Mouse (Mus musculus): ENCODE results near the gene Zcwpw1. TPM values are rescaled to one million over a fixed set of nuclear protein-coding genes. Genes with fewer than 3 reads are reported as not detected.

The Zcwpw1 gene
- polyA plus RNA-seq, 1 experiment from 2014 or later = 12.5 TPM

DNA sequence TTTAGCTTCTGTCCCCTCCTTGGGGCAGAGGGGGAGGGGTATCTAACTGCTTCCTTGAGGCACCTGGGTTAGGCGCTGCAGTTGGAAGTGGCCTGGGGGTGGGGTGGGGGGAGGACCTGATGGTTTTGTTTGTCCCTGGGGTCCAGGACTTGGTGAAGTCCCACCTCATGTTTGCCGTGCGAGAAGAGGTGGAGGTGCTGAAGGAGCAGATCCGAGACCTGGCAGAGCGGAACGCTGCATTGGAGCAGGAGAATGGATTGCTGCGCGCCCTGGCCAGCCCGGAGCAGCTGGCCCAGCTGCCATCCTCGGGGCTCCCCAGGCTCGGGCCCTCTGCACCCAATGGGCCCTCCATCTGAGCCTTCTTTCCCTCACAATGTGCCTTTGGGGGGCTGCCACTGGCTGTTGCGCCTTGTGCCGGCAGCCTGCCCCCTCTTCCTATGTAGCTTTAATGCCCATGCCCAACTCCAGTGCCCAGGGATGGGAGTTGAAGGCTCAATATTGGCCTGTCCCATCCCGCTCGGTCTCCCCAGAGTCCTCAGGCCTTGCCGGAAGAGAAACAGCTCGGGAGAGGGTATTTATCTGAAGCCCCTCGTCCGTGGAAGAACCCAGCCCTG lies 28.6 kb upstream of the Zcwpw1 start:
- WGBS = 89% methylated on average over 19 of the region's 19 CpGs
- H3K9me3 ChIP-seq = no peaks in the 10 kb centered on the region
- H3K27me3 ChIP-seq (ENCODE audit: insufficient read depth, poor library complexity, severe bottlenecking) = no peaks in the 10 kb centered on the region
- no peak for DNase-seq (ENCODE audit: low spot score)
- no peak overlapping the region for H3K4me3 ChIP-seq
- peaks cover 37% of the 10 kb centered on the region for H3K4me1 ChIP-seq
- no peak overlapping the region for H3K27ac ChIP-seq
- peaks cover 59% of the 10 kb centered on the region for H3K36me3 ChIP-seq

DNA sequence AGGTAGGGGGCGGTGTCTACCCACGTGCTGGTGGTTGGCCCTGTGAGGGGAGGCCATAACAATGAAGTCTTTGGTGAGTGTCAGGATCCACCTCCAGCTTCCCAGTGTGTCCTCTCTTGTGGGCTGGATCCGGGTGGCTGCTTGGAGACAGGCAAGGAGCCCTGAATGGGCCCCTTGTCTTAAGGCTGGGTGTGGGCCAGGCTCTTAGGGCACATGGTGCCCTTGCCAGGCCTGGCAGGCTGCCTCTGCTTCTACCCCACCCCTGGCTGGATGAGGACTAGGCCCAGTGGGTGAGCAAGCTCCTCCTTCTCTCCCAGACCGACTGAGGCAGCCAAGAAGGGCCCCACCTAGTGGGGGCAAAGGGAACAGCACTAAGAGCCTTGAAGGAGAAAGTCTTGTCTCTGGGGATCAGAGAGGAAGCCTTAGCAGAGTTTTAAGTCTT lies 27.6 kb upstream of the Zcwpw1 start:
- DNase-seq (ENCODE audit: low spot score) = peak; percentile 88
- H3K27ac ChIP-seq = no peak overlapping the region; the same call in 1 of the 2 replicates
- H3K4me3 ChIP-seq = no peak overlapping the region
- H3K27me3 ChIP-seq (ENCODE audit: insufficient read depth, poor library complexity, severe bottlenecking) = no peaks in the 10 kb centered on the region
- H3K36me3 ChIP-seq = peaks cover 54% of the 10 kb centered on the region
- no peaks in the 10 kb centered on the region for H3K9me3 ChIP-seq
- WGBS = 41% methylated on average over 4 of the region's 4 CpGs
- H3K4me1 ChIP-seq = peaks cover 35% of the 10 kb centered on the region

DNA sequence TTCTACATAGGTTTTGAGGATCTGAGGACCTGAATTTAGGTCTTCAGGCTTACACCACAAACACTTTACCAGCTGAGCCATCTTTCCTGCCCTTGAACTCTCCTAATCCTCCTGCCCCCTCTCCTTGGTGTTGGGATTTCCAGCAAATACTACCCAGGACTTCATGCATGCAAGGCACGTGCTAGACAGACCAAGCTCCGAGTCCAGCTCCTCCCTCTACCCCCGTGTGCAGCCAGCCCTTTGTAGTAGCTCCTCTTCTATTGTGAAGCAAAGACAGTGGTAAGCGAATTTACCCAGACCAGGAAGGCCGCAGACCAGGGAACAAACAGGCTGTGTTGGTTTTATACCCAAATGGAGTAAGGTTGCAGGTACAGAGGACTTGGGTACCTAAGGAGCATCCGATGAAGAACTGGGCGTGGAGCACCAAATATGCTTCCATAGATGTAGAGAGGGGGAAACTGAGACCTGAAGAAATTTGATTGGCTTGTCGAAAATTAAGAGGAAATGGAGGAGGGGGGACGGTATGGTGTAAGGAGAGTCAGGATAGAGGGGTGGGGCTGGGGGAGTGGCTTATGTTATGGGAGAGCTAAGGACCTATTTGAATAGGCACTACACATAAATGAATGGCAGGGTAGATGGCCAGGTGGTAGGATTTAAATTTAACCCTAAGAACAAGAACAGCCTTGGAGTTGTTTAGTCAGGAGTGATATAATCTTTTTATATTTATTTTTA lies 22.8 kb upstream of the Zcwpw1 start:
- peaks cover 13% of the 10 kb centered on the region for H3K36me3 ChIP-seq
- H3K4me1 ChIP-seq = 0 out of 2 replicates have a peak, but pooled peaks cover 8% of the 10 kb centered on the region
- no peaks in the 10 kb centered on the region for H3K27me3 ChIP-seq (ENCODE audit: insufficient read depth, poor library complexity, severe bottlenecking)
- no peak overlapping the region for H3K4me3 ChIP-seq
- no peak for DNase-seq (ENCODE audit: low spot score)
- WGBS = 58% methylated on average over 9 of the region's 9 CpGs
- H3K9me3 ChIP-seq = no peaks in the 10 kb centered on the region
- H3K27ac ChIP-seq = no peak overlapping the region

- no peak overlapping the region for H3K4me3 ChIP-seq
- DNase-seq (ENCODE audit: low spot score) = no peak
- H3K27me3 ChIP-seq (ENCODE audit: insufficient read depth, poor library complexity, severe bottlenecking) = no peaks in the 10 kb centered on the region
- 0 out of 2 replicates have a peak, but pooled peaks cover 4% of the 10 kb centered on the region for H3K4me1 ChIP-seq
- WGBS = 48% methylated on average over 3 of the region's 3 CpGs
- no peaks in the 10 kb centered on the region for H3K9me3 ChIP-seq
- H3K36me3 ChIP-seq = peaks cover 9% of the 10 kb centered on the region; the same call in 1 of the 2 replicates
- no peak overlapping the region for H3K27ac ChIP-seq
Measured at GRCm38 (mm10) chr5:137766270-137766669, 21.3 kb upstream of the Zcwpw1 start.

DNA sequence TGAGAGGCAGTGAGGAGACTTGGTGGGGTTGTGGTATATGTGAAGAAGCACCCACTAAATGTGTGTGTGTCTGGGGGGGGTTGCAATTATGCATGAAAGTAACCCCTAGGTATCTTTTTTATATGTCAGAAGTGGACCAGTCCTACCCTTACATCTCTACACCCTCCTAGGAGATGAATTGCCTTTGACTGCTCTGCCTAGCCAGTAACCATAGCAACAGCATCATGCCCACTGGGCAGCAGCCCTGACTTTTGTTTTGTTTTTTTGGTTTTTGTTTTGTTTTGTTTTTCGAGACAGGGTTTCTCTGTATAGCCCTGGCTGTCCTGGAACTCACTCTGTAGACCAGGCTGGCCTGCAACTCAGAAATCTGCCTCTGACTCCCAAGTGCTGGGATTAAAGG lies 19.1 kb upstream of the Zcwpw1 start:
- 67% methylated on average over 1 of the region's 1 CpGs for WGBS
- no peak overlapping the region for H3K27ac ChIP-seq
- 0 out of 2 replicates have a peak, but pooled peaks cover 4% of the 10 kb centered on the region for H3K4me1 ChIP-seq
- DNase-seq (ENCODE audit: low spot score) = no peak
- no peak overlapping the region for H3K4me3 ChIP-seq
- H3K27me3 ChIP-seq (ENCODE audit: insufficient read depth, poor library complexity, severe bottlenecking) = no peaks in the 10 kb centered on the region
- 0 out of 2 replicates have a peak, but pooled peaks cover 3% of the 10 kb centered on the region for H3K36me3 ChIP-seq
- H3K9me3 ChIP-seq = no peaks in the 10 kb centered on the region

DNA sequence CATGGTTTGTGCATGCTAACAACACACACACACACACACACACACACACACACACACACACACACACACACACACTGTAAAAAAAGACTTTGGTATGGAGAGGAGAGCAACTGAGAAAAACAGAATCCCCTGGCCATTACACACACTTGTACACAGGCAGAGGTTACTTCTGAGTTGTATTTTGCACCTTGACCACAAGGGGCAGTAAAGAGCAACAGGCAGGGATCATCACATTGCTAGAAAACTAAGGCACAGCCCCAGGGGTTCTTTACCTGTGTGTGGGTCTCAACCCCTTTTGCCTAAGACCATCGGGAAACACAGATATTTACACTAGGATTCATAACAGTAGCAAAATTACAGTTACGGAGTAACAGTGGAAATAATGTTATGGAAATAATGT lies 16.9 kb upstream of the Zcwpw1 start:
- Histone ChIP-seq H3K4me1 (0 out of 2 replicates have a peak, but pooled peaks cover 4% of the 10 kb centered on the region), H3K27ac (no peak overlapping the region), H3K9me3 (no peaks in the 10 kb centered on the region), H3K36me3 (0 out of 2 replicates have a peak, but pooled peaks cover 3% of the 10 kb centered on the region), H3K4me3 (no peak overlapping the region), H3K27me3 (ENCODE audit: insufficient read depth, poor library complexity, severe bottlenecking) (no peaks in the 10 kb centered on the region)
- no peak for DNase-seq (ENCODE audit: low spot score)
- 47% methylated on average over 2 of the region's 2 CpGs for WGBS

DNA sequence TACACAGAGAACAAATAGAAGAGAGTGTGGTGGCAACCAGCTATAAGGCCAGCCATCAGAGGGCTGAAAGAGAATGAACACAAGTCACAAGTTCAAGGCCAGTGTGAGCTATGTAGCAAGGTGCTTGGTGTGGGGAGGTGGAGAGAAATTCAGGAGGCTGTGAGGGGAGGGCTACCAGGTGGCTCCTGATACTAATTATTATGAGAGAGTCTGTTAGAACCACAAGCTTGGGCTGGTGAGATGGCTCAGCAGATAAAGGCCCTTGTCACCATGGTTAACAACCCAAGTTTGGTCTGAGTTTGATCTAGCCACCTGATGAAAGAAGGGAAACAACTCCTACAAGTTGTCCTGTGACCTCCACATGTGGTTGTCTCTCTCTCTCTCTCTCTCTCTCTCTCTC lies 14.8 kb upstream of the Zcwpw1 start:
- Histone ChIP-seq H3K36me3 (no peaks in the 10 kb centered on the region), H3K4me3 (no peak overlapping the region), H3K27ac (no peak overlapping the region)

GRCm38 (mm10) chr5:137775587-137776290 lies 11.9 kb upstream of the Zcwpw1 start:
- DNase-seq (ENCODE audit: low spot score) = peak; percentile 58
- Histone ChIP-seq H3K9me3 (no peaks in the 10 kb centered on the region), H3K4me1 (peaks cover 22% of the 10 kb centered on the region), H3K36me3 (peaks cover 8% of the 10 kb centered on the region), H3K4me3 (no peak overlapping the region), H3K27ac (no peak overlapping the region), H3K27me3 (ENCODE audit: insufficient read depth, poor library complexity, severe bottlenecking) (no peaks in the 10 kb centered on the region)
- 77% methylated on average over 2 of the region's 2 CpGs for WGBS

More for the DNA sequence above, 14.8 kb upstream of the Zcwpw1 start:
- no peak for DNase-seq (ENCODE audit: low spot score)
- H3K27me3 ChIP-seq (ENCODE audit: insufficient read depth, poor library complexity, severe bottlenecking) = no peaks in the 10 kb centered on the region
- H3K9me3 ChIP-seq = no peaks in the 10 kb centered on the region
- H3K4me1 ChIP-seq = peaks cover 9% of the 10 kb centered on the region; the same call in 1 of the 2 replicates

- Histone ChIP-seq H3K9me3 (no peaks in the 10 kb centered on the region), H3K36me3 (peaks cover 15% of the 10 kb centered on the region), H3K27me3 (ENCODE audit: insufficient read depth, poor library complexity, severe bottlenecking) (no peaks in the 10 kb centered on the region), H3K27ac (0 out of 2 replicates have a peak overlapping the region, but pooled peaks have one; percentile 0), H3K4me1 (peaks cover 22% of the 10 kb centered on the region), H3K4me3 (no peak overlapping the region)
- peak; percentile 74 for DNase-seq (ENCODE audit: low spot score)
- 48% methylated on average over 5 of the region's 5 CpGs for WGBS
Measured at GRCm38 (mm10) chr5:137776408-137776918, 11.1 kb upstream of the Zcwpw1 start.

DNA sequence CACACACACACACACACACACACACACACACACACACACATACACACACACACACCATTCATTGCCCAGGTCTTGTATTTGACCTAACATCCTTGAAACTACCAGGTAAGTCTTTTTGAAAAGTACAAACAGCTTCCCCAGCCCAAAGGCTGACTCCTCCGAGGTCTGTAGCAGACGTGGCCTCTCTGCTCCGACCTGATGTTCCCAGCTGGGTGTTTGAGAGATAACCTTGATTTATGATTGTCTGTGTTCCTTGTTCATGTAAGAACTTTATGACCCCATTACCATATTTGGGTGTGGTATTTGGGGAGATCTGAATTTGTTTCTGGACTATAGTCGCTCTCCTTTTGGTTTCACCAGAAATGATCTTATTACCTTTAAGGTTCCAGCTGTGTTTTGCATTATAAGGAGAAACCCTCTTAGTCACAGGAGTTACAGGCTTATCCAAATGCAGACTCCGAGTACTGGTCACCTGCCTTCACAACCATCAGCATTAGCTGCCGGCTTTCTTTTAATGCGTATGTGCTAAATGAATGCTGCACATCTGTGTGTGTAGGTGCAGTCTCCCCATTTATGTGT lies 10.2 kb upstream of the Zcwpw1 start:
- H3K4me3 ChIP-seq = no peak overlapping the region
- 83% methylated on average over 7 of the region's 7 CpGs for WGBS

DNA sequence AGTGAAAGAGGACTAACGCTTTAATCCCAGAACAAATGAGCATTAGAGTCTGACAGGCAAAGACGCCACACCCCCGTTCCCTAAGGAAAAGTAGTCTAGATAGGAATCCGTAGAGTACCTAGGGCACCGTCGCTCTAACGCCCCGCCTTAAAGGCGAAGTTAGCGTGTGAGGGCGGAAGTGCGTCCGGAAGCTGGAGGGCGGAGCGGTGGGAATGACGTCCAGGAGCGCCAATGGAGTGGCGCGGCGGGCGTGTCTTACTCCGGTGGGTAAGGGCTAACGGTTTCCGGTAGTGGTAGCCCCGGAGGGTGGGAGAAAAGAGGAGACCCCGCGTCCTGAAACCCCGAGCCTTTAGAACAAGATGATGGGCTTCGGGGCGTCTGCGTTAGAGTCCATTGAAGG lies 9.0 kb upstream of the Zcwpw1 start, which contains the start of gene Ppp1r35:
Gene Ppp1r35 (plus strand): TSS at position 215 of the 400 bp plus-strand sequence.
- under 1% methylated on average over 31 of the region's 31 CpGs for WGBS
- H3K4me1 ChIP-seq = peaks cover 36% of the 10 kb centered on the region
- H3K27ac ChIP-seq = peak within 1 kb of the TSS; percentile 93
- H3K36me3 ChIP-seq = peaks cover 37% of the 10 kb centered on the region
- H3K9me3 ChIP-seq = no peaks in the 10 kb centered on the region
- no peaks in the 10 kb centered on the region for H3K27me3 ChIP-seq (ENCODE audit: insufficient read depth, poor library complexity, severe bottlenecking)
- H3K4me3 ChIP-seq = peak within 1 kb of the TSS; percentile 83
- peak; percentile 98 for DNase-seq (ENCODE audit: low spot score)

More for the DNA sequence above, 10.2 kb upstream of the Zcwpw1 start:
- Histone ChIP-seq H3K36me3 (peaks cover 24% of the 10 kb centered on the region), H3K27me3 (ENCODE audit: insufficient read depth, poor library complexity, severe bottlenecking) (no peaks in the 10 kb centered on the region), H3K4me1 (peaks cover 27% of the 10 kb centered on the region), H3K9me3 (no peaks in the 10 kb centered on the region), H3K27ac (no peak overlapping the region)
- DNase-seq (ENCODE audit: low spot score) = no peak

Data from heart, embryonic 10.5 days (tissue).